Mouse (Mus musculus) liver (tissue): ENCODE results near the gene Ccdc191.

Experiments used
- DNase-seq: peaks from one replicate; pipeline ENCODE4 v3.0.0-alpha.2; 2020; ENCODE audit warnings: mixed read lengths

Ccdc191 gene

DNA sequence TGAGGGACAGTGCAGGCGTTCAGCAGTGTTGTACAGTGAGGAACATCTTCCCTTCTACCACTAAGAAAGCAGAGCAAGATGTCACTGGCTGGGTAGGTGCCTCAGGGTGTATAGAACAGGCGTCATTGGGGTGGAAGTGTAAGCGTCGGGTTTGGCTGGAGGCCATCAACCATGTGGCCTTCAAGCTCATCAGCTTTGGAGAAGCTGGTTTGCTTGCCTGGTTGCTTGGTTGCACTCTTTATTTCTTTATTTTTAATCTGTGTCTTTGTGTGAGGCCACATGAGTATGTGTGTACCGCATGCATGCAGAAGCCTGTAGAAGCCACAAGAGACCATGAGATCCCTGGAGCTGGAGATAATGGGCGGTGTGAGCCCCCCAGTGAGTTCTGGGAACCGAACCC is 42.7 kb downstream of the Ccdc191 start:
- DNase-seq: no peak

DNA sequence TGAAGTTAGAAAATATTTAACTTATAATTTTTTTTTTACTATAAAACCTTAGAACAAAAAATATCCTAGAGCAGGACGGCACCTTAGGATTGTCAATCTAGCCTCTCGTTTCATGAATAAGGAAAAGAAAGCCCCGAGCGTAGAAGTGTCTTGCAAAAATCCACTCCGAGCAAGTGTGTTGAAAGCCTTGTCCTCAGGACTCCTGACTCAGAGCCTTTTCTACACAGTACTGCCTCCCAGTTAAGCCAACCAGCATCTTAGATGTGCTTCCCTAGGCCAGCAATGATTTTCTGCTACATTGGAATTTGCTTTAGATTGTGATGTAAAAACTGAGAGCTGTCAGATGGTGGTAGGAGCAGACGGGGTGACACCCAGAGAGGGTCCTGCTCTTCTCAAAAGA is 43.4 kb downstream of the Ccdc191 start:
- no peak for DNase-seq

DNA sequence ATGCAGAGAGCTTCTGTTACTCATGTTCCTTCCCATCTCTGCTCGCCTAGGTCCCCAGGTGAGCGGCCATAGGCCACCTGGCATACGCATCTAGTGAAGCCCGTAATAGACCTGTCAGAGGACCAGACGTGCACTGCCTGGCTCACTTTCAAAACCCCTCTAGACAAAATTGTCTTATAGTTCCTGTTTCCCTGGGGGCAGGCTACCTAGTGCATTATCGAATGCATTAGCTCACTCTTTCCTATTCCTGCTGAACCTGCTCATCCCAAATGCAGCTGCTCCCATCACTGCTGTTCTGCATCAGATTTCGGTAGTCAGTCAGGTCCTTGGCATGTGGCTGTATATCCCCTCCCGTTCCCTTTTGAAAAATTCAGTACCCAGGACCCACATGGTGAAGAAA is 45.3 kb downstream of the Ccdc191 start:
- no peak for DNase-seq

DNA sequence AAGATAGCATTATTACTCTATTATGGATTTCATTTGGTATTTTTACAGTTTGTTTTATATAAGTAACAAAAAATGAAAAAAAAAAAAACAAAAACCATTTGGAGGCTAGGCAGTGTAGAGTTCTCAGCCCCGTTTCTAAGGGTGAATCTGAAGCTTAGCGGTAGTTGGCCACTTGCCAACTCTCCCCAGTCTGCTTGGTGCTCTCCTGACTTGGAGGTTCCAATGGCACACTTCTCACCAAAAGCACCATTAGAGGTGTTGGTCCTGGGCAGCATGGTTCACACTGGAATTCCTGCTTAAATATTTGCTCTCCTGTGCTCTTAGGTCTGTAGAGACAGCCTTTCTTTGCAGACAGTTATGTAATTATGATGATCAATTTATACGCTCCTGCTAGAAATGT is 45.8 kb downstream of the Ccdc191 start:
- no peak for DNase-seq

DNA sequence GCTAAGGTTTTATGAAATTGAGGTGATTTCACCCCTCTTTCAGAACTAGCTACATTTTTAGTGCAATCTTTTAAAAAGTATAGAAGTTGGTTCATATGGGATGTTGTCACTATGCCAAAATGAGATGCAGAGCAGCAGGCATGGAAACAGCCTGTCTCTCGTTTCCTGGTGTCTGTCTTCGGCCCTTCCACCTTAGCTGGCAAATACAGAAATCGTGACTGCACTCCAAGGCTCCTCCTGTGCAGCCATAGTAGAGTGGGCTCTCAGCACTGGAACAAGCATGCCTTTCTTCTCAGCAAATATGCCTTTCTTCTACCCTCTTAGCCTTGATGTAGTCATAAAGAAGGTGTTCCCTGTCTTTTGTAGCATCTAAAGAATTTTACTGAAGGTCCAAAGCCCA is 46.3 kb downstream of the Ccdc191 start:
- DNase-seq: no peak

DNA sequence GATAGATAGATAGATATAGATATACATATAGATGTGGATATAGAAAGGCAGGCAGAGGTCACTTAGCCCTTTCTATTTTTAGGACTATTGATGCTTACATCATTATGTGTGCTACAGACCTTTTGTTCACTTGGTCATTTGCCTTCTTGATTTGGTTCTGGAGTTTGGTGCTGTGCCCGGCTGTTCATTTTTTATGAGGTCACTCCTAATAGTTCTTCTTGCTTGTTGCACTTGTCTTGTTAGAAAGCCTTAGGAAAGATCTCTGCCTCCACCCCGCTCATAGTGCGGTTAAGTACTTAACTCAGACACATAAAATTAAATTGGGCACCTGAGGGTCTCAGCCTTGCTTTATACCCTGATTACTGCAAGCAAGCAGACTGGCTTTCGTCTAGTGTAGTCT is 51.2 kb downstream of the Ccdc191 start:
- no peak for DNase-seq

DNA sequence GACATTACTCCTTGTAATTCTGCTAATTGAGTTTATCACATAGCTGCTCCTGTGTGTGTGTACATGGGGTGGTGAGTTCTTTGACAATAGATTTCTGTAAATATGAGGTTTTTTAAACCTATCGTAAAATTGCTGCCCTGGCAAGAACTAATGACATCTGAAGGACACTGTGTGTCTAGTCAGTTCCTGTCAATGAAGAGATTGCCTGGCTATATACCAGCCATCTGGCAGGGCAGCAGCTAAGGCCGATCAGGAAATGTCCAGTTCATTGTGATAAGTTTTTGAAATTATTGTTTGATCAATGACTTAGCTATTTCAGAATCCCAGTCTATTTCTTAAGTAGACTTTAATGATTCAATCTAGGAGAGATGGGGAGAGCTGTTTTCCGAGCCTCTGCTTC is 55.8 kb downstream of the Ccdc191 start:
- no peak for DNase-seq

DNA sequence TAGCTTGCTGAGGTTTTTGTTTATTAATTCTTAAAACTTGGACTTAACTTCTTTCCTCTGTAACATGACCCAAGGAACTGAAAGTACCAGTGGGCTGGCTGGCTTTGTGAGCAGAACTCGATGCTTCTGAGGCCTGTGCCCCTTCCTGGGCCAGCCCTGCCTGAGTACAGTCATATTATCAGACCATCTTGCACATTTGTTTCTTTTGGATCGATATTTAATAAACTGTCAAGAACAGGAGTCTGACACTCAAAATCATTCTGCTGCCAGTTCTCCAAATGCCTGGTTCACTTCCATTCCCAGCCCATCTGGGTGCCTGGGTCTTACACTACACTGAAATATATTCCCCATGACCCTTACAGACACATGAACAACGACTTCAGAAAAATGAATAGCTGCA is 56.3 kb downstream of the Ccdc191 start:
- no peak for DNase-seq

DNA sequence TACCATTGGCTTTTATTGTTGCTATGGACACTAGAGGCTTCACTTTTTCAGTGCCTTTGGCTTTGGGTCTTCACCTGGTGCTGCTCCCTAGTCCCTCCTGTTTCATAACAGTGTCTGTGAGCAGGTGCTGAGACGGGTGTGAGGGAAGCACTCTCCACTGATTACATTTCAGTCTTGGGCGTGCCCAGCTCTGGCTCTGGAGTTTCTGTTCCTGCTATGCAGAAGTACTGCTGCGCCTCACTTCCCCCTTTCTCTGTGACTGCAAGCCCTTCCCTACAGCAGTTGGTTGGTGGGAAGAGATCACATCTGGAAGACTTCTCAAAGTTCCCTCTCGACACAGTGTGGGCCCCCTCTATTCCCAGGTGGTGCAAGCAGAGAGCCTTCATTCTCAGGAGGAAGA is 62.0 kb downstream of the Ccdc191 start:
- no peak for DNase-seq

DNA sequence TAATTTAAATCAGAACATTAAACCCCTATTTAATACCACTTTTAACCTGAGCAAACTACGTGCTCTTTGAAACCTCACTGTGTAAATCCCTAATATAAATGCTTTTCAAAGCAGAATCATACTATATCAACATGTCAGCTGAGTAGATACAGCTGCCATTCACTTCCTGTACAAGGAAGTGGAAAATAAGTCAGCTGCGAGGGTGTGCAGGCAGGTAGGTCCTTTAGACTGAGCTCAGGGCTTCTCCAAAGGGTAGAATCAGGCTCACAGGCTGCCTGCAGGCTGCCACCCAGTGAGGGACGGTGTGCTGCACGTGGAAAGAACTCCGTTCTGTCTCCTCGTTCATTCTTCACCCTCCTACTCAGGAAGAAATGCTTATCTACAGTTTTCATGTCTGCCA is 65.3 kb downstream of the Ccdc191 start:
- no peak for DNase-seq

DNA sequence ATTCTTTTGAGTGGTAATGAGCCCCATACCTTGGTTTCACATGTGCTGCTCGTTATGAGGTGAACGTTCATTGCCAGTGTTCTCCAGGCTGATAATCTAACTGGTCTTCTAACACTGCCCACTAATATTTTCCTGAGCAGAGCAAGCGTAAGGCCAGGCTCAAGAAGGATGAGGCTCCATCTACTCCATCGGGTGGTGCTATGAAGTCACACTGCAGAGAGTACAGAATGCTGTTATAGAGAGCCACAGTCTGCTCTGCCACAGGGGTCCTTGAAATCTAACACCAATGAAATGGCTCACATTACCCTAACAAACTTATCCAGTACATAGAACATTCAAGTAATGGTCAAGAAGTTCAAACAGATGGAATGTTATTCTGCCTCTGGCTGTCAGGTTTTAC is 68.4 kb downstream of the Ccdc191 start:
- no peak for DNase-seq

DNA sequence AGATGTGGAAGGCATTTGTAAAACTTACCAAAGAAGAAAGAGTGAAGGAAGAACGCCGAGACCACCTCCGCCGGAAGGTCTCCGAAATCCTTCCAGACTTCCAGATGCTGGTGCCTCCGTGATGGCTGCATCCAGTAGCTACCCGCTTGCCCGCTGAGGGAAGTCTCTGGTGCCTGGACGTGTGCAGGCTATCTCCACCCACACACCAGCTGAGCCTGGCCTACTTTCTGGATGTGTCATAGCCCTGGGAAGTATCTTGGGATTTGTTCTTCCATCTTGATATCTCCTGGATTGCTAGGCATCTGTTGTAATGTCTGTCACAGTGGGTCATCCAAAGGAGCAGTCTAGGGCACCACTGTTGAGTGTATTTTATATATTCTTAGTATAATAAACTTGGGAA is 73.7 kb downstream of the Ccdc191 start:
- no peak for DNase-seq

DNA sequence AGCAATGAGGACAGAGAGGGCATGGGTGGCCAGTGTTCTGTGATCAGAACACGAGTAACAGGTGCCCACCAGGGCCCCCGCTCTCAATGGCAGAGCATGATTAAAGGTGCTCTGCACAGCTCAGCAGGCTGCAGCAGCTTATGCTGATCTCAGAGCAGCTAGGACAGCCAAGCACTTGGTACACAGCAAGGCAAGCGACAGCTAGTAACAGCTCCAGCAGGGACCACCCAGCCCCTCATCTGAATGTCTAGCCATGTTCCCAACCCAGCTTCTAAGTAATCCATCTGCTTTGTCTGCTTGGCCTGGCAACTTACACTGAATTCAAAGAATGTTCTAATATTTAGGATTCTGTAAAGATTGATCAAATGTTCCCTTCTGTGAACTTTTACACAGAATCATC is 74.2 kb downstream of the Ccdc191 start:
- no peak for DNase-seq

DNA sequence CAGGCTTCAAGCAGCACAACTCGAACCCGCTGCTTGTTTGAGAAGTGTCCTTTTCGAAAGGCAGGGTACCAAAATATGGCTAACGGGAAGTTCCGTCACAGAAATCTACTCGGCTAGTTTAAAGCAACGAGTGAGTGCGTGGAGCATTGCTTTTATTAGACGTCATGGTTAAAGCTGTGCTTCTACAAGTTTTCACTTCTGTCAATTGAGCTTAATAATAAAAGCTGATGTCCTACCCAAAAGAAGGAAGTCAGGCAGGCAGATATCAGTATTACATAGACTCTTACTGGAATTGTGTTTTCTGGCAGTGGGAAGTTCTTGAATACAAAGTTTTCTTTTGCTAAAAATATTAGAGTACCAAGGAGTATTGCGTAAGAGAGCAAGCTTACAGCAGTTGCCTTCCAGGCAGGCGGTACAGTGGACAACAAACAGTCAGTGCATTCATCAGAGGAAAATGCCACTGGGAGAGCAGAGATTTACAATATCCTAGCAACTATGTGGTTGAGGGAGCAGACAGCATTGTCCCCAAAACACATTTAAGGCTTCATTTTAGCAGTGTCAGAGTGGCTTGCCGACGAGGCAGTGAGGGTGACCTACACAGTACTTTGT is 76.3 kb downstream of the Ccdc191 start:
- no peak for DNase-seq

DNA sequence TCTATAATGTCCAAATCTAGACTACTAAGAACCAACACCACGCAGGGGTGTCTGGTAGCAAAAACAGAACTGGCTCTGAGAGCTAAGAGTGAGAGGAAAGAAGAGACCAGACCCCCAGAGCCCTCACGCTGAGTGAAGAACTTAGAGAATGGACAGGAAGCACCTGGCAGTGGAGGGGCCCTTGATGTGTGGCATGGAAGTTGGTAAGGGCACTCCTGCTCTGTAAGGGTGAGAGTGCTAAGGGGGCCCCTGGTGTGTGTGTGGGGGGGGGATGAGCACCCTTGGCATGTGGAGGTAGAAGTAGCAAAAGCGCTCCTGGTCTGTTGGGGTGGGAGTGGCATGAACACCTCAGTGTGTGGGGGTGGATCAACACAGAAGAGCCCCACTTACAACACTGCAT is 80.8 kb downstream of the Ccdc191 start:
- no peak for DNase-seq

DNA sequence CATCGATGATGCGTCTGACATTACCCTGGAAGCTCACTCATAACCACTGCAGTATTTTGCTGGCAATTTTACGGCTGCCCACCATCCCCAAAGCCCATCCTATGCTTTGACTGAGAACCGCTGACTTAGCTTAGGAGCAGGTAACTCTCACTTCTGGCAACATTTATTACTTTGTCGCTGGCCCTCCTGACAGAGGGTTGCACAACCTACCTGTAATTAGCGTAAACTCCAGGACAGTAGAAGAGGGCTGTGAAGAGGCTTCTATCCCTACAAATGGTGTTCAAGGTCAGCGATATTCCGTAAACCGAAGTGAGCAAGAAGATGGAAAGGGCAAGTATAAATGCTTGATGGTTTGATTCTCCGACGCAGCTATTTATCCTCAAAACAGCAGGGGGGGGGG is 81.6 kb downstream of the Ccdc191 start:
- DNase-seq: no peak

DNA sequence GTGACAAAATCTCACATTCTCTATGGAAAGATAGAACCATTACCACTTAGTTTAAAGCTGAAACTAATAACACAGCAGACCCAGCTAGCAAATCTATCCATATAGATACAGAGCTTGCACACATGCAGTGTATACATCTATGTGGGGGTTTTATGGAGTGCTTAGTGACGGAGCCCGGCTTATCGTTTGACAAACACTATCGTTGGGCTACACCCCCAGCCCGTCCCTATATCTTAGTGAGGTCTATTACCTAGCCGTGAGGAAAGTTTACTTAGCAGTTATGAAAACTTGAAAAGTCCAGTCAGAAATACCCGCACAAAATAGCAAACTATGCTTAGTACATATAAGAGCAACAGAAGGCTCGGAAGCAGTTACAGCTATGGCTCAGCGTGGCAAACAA is 82.1 kb downstream of the Ccdc191 start:
- DNase-seq: no peak

DNA sequence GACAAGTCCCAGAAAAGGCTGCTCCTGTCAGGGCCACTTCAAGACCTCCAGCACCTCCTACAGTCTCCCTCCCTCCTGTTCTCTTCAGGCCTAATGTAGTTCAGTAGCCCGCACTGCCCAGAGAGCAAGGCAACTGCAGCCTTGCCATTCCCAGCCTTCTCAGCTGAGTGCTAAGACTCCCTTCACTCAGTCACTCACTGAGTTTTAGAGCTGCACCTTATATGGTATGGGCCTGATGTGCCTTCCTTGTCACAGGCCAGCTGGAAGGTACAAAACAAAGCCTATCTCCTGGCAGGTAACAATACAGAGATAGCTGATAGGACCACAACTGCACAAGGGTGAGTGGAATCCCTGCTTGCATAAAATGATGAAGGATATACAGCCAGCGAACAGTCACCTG is 82.8 kb downstream of the Ccdc191 start:
- no peak for DNase-seq

DNA sequence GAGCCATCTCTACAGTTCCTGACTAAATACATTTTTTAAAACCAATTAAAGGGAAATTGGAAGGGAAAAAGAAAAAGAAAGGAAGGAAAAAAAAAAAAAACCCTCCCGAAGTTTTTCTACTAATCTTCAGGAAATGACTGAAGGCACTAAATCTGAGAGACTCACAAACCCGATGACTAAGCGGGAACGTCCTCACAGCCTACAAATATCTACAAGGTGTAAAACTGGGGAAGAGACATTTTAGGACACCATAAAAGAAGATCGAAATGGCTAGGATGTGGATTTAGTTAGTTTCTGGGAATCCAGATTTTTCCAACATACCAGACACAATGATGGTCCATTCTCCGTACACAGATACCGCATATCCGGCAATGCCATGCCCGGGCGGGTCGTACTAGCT is 83.5 kb downstream of the Ccdc191 start:
- DNase-seq: no peak

DNA sequence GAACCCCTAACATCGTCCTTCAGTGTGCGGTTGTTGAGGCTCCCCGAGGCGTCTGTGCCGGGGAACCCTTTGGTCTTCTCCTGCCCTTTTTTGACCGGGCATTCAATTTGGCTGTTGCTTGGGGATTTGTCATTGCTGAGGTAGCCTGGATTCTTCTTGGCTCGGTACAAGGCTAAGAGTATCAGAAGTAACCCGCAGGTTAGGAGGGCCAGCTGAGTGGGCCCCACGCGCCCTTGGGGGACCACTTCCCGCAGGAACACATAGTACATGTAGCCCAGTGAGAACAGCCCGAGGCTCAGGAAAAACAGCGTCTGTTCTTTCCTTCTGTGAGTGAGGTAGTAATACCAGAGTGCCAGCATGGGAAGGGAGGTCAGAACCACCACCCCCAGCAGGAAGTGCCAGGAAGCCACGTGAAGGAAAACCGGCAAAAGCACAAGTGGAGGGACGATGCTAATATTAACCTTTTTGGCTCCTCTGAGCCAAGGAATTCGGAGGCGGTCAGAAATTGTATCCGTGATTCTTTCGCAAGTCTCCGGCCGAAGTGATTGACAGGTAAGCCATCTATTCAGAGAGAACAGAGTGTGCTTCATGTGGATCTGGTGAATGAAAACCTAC is 84.1 kb downstream of the Ccdc191 start:
- DNase-seq: no peak

DNA sequence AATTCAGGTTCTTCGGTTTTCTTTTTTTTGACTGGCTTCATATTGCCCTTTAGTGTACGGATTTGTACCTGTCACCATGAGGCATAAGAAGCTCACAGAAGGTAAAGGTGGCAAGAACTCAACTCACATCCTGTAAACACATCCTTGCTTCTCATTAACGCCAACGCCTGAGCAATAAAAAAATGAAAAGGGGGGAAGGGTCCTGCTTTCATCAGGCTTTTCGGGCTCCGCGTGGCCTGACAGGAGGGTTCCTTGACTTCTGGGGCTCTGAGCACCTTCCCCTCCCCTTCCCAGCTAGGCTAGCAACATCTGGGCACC is 89.4 kb downstream of the Ccdc191 start:
- no peak for DNase-seq

DNA sequence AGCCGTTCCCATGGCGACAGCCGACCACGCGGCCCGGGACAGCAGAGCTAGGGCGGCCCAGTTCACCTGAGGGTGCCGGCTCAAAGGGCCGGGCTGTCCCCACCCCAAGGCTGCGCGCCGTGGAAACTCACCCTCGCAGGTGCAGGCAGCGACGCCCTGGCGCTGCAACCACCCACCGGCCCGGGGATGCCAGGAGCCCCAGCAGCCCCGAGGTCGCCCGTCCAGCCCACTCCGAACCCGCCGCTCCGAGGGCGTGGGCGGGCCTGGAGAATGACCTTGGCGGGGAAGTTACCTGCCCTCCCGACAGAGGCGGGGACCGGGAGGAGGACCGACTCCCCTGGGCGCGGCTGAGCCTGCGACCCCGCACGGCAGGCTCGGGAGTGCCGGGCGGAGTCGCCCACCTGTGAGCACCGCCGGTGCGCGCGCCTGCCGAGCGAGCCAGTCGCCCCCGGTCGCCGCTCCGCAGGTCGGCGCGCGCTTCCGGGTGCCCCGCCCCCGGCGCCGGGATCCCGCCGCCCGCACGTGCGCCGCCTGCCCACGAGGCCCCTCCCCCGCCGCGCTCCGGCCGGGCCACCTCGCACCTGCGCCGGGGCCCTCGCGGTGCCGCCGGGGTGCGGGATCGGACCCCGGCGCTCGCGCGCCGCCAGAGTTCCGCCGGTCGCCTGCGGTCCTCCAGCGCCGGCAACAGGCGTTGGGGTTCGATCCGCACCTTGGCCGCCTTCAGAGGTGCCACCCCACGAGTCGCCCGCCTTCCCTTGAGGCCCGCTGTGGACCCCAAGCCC is 89.9 kb downstream of the Ccdc191 start, which contains the start of gene Zdhhc23:
Gene Zdhhc23 (minus strand): TSS at position 464 of the 782 bp plus-strand sequence.
- DNase-seq: peak; percentile 48

DNA sequence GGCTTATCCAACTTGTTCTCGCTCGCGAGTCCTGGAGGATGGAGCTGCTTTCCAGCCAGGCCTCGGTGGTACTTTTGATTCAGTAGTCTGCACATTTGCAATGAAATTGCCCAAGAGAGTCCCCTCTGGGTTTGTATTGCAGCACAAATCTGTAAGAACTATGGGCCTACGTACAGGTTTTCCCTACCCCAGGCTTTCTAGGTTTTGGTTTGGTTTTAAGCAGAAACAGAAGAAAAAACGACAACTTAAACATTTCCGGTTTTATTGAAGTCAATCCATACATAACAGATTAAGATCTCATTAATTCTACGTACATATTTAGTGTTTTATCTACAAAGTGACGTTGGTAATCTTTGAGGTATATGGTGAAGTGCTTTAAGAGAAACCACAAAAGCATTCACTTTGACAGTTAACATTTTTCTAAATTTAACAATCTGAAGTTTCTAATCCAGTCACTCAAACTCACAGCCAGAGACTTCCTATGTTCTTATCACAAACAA is 90.6 kb downstream of the Ccdc191 start:
- DNase-seq: no peak

DNA sequence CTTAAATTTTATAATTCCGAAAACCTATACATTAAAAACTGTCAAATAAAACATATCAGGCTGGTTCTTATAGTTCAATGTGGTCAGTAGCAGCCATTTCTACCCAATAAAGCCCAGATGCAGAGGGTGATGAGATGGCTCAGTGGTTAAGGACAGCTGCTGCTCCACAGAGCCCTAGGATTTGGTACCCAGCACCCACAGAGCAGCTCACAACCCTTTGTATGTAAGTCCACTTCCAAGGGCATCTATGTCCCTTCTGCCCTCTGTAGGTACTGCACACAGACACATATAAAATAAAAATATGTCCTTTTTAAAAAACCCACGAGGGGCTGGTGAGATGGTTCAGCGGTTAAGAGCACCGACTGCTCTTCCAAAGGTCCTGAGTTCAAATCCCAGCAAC is 96.7 kb downstream of the Ccdc191 start:
- DNase-seq: no peak
